Mouse (Mus musculus) MEL (cell line): ENCODE results near the gene Sgo2a.

Experiments used
- CTCF ChIP-seq, 3 experiments: IDR thresholded peaks in 2 of 3; conservative IDR thresholded peaks in 1 of 3; 2 replicates each; pipeline ENCODE4 v1.5.1; 2011 to 2012; ENCODE audit warnings: low read length in 3 of 3, low read depth in 2 of 3, mild to moderate bottlenecking in 2 of 3, improper control_type of control experiment in 1 of 3, inconsistent platforms in 1 of 3, mixed read lengths in 1 of 3, moderate library complexity in 1 of 3; ENCODE audit not compliant: control insufficient read depth in 1 of 3, insufficient read depth in 1 of 3, poor library complexity in 1 of 3, severe bottlenecking in 1 of 3
- KAT2A ChIP-seq: conservative IDR thresholded peaks from 2 replicates; pipeline ENCODE4 v1.6.1; 2012; ENCODE audit warnings: low read depth, low read length, improper control_type of control experiment, inconsistent platforms

GRCm38 (mm10) chr1:58046721-58047290 lies 51.0 kb downstream of the Sgo2a start:
- no peak for TF ChIP-seq CTCF (IDR thresholded peaks at IDR 0.05 in 2 of 3, conservative IDR thresholded peaks at IDR 0.05 in 1 of 3; ENCODE audit: control insufficient read depth in 1 of 3, insufficient read depth in 1 of 3, low read depth in 2 of 3, low read length in 3 of 3, poor library complexity in 1 of 3, severe bottlenecking in 1 of 3)
- no peak for TF ChIP-seq KAT2A
